Mouse (Mus musculus): ENCODE data around the gene Plekhg5.
A peak's percentile ranks its signal among the peaks of the same experiment; 100 is the strongest.

GRCm38 (mm10) chr4:152038985-152039830 lies 33.1 kb upstream of the Plekhg5 start, which contains the start of gene Nol9:
- TF ChIP-seq POLR2A (IDR thresholded peaks at IDR 0.05; ENCODE audit: borderline replicate concordance, insufficient read depth, low read length) (peak; percentile 89), CTCF (IDR thresholded peaks at IDR 0.05; ENCODE audit: borderline replicate concordance, insufficient read depth, low read depth, low read length) (peak; percentile 85)

All from cerebellum, adult 2 months (tissue).